Mouse (Mus musculus) kidney, postnatal 10 days (tissue): Measurements from ENCODE around the gene Ntm.
A peak's percentile ranks its signal among the peaks of the same experiment; 100 is the strongest.

Experiments used
- DNase-seq: peaks from one replicate; pipeline ENCODE4 v3.0.0; 2021; ENCODE audit warnings: mixed read lengths

Ntm gene

DNA sequence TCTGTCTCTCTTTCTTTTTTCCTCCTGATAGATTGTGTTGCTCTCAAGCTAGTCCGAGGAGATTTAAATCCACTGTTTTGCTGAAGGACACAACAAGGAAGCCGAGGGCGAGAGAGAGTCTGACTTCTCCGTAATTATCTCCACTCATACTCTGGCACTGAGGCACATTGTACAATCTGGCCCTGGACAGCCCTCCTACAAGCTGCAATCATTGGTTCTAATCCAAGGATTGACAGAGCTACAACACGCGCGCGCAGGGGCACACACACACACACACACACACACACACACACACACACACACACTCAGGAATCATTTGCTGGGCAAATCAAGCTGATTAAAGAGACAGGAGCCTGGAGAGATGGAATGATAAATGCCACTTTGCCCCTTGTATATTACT lies at the start of gene Ntm:
Ntm (minus strand) TSS at position 164 of the 400 bp plus-strand sequence.
- DNase-seq: peak; percentile 10

DNA sequence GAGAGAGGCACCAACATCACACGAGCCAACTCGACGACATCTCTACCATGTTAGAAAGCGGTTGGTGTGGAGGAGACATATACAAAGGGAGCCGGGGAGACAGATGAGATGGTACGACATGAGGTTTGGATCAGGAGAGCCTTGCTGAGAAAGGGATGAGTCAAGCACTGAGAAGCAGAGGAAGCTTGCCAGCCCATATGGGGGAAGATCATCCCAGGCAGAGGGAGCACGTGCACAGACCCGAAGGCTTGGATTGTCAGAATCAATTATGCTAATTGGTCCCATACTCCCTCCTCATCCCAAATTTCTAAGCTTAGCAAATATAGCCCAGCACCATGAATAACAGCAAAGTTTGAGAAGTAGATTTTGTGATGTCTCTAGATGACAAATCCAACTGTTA lies 42.8 kb upstream of the Ntm start:
- no peak for DNase-seq

DNA sequence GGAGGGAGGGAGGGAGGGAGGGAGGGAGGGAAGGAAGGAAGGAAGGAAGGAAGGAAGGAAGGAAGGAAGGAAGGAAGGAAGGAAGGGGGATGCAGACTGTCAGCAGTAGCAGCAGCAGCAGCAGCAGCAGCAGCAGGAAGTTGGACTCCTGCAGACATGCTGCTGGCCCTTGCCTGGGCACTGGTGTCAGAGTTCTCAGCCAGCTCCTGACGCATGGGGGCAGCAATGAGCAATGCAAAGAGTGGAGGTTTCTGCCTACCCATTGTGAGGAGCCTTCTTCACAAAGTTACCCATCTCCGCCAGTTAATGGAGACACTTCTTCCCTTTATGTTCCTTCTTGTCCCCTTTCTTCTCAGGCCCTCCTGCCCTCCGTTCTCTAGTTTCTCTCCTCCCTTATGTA lies 40.7 kb upstream of the Ntm start:
- peak; percentile 86 for DNase-seq

DNA sequence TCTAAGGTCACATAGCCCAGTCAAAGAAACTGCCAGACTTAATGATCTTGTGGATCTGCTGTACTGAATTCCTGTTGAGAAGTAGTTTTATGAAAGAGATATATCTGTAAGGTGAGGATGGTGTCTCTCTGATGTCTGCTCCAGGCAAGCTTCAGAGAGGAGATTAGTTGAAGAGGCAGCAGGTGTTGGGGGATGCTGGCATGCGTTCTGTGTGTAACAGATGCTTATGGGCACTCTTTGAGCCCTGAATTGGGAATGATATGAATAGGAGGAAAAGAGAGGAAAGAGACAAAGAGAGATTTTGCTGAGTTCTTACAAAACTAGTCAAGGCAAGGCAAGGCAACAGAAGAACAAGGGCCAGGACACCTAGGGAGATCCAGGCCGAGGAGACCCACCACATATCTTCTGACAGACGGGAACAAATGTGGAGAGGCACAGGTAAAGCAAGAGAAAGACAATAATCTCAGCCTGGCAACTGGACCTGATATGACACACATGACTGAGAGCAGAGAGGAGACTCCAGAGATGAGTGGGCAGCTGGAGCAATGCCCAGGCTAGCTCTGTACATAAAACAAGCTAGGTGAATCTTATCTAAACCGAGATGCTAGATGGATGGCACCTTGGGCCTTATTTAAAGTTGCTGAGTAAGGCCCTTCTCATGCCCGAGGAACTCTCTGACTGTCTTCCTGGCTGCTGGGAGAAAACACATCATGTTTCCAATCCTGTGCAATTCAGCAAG lies 18.4 kb upstream of the Ntm start:
- DNase-seq: no peak

DNA sequence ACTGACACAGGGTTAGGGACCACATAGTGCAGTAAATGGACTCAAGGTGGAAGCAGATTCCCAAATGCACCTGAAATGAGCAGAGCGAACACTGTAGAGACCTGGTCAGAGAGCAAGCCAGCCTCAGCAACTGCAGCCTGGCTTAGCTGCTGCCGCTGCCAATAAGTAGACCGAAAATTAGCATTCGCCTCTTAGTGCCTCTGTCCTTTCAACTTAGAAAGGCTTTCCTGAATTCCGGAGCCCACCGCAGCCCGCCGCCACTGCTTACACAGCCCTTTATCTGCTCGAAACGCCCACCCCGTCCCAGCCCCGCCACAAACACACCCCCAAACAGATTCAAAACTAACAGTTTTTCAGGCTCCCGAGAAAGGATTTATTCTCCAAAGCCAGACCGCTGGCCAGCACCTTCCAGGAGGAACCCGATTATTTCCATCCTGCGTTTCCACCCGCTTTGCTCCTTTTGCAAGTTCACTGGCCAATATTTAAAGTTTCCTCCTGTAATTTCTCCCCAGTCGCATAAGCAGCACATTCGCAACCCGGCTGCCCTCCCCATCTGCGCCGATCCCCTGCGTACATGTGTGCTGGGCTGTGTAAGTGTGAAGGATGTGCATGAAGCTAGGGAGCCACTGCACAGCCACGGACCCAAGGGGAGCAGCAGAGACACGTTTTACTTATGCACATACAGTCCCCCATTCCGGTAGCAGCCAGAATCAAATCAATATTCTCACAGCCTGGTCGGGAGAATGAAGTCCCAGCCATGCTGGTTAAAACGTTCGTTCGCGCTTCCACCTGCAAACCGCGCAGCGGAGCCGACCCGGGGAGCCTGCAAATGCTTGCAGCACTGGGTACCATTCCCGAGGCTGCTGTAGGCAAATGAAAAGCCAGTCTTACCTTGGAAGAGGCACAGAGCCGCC lies 730 bp downstream of the Ntm start:
- DNase-seq: peak; percentile 9

DNA sequence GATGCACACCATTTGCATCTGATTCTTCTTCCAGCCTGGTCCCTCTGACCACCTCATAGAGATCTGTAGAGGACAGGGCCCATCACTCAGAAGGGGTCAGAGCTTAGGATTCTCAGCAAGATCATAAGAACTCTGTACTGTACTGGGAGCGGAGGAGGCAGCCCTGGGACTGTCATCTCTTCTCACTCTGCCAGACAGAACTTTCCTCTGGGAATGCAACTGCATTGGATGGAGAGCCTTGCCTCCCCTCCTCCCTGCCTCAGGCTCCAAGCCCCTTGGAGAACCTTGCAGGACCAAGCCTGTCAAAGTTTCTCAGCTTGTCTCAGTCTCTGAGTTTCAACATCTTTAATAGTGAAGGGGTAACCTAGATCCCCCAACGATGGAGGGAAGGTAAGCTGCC lies 1.4 kb downstream of the Ntm start:
- DNase-seq: no peak

DNA sequence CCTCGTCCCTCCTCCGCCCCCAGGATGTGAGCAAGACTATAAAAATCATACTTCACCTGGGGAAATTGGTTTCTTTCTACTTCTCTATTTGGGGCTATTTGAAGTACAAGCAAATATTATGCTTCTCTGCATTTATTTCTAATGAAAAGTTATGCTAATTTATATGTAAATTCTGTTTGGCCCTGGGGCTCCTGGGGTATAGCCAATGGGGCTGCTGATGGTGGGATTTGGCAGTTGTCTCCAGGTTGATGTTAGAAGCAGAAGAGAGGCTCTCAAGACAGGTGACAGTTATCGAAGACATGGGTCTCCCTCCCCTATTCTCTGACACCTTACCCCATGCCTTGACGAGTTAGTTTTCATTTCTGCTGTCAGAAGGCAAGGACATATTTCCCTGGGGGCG lies 2.2 kb downstream of the Ntm start:
- no peak for DNase-seq

- no peak for DNase-seq
Measured at GRCm38 (mm10) chr9:29960236-29960635, 2.7 kb downstream of the Ntm start.

- no peak for DNase-seq
Measured at GRCm38 (mm10) chr9:29956936-29957335, 6.0 kb downstream of the Ntm start.

DNA sequence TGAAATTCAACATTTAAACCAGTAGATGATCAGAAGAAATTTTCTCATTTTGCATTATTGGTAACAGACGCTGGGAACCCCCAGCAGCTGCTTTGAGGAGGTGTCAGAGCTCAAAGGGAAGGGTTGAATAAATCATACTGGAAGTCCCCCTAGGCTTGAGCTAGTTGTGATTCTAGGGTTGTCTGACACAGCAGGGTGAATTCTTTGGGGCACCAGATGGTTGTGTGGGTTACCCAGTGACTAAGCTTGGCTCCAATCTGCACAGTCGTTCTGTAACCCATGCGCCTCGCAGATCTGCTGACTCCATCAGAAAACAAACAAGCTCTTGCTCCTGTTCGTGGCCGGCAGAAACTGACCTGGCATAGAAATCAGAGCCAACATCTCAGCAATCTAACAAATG lies 8.9 kb downstream of the Ntm start:
- no peak for DNase-seq

GRCm38 (mm10) chr9:29949041-29949440 lies 13.9 kb downstream of the Ntm start:
- DNase-seq: no peak

DNA sequence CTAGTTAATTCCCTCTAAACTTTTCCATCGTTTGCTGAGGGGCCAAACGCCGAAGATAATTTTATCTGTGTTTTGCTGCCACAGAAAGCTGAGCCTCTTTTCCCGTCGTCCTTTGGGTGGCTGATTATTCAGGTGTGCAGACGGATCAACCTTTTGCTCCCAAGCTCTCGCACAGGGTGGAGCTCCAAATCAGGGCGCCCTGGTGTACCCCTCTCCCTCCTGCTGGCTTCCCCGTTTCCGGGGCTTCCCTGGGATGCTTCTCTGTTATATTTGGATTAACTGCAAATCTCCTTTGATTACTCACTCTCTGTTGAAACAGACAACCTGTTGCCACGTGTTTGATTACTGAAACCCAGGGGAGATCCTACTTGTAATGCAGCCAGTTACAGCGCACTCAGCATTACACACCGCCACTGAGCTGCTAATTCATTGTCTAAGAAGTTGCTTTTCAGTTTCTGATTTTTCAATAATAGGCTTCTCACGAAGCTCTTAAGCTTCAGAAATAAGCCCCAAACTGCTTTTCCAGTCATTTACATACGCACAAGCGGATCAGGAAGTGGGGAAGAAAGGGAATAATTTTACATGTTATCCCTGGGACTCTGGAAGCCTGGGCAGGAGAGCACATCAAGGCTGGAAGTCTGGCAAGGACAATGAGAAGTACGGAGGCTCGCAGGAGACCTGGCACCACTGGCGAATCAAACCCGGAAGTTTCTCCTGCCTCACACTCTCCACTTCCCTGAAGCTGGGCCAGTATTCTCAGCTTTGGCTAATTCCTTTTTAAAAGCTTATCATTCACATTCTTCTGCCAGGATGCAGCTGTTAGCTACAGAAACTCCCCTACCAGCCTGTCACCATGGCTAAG lies 19.5 kb downstream of the Ntm start:
- peak; percentile 11 for DNase-seq

DNA sequence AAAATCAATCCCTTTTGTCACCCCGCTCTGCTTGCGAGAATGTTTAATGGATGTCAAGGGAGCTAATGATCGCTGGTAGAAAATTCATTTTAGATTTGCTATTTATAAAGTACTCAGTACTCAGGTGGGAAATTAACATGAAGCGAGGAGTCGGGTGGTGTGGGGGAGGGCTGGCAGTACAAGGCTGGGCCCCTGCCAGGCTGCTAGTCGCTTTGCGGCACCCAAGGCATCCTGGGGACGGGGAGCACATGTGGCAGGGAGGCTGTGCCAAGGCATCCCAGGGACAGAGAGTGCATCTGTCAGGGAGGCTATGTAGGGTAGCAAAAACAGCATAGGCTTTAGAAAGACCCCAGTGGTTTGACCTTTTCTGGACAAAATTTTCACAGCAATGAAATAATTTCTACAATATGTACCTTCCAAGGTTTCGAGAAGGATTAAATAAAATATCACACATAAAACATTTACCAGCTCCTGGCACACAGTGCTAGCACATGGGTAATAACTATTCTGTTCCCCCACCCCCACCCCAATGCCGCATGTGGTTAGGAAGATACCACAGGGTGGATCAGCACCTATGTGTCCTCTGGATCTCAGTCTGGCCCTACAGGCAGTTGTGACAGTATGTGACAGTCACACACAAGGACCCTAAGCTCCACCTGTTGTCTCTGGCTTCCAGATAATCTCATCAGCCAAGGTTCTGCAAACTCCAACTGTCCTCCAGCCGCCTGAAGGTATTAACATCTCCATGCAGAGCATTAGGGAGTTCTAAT lies 20.6 kb downstream of the Ntm start:
- peak; percentile 11 for DNase-seq

- DNase-seq: no peak
Measured at GRCm38 (mm10) chr9:29939517-29940034, 23.4 kb downstream of the Ntm start.

- no peak for DNase-seq
Measured at GRCm38 (mm10) chr9:29928796-29929195, 34.1 kb downstream of the Ntm start.

GRCm38 (mm10) chr9:29925382-29925781 lies 37.6 kb downstream of the Ntm start:
- no peak for DNase-seq

- DNase-seq: no peak
Measured at GRCm38 (mm10) chr9:29898406-29899054, 64.4 kb downstream of the Ntm start.

- DNase-seq: no peak
Measured at GRCm38 (mm10) chr9:29897448-29897847, 65.5 kb downstream of the Ntm start.

GRCm38 (mm10) chr9:29892792-29893191 lies 70.1 kb downstream of the Ntm start:
- no peak for DNase-seq

DNA sequence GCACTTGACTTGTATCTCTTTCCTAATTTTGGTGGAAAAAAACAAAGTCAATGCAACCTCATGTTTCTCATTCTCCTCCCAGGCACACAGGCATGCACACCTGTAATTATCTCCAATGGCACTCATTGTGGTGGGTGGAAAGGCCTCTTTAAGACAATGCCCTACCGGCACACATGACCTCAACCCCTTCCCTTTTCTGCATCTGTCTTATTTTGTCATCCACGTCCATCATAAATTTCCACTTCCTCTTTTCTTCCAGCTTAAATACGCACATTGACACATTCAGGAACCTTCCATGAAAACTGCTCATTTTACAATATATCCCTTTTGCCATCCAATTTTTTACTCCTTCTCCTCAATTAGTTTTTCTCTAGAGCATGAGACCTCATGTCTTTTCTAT lies 74.2 kb downstream of the Ntm start:
- DNase-seq: no peak

DNA sequence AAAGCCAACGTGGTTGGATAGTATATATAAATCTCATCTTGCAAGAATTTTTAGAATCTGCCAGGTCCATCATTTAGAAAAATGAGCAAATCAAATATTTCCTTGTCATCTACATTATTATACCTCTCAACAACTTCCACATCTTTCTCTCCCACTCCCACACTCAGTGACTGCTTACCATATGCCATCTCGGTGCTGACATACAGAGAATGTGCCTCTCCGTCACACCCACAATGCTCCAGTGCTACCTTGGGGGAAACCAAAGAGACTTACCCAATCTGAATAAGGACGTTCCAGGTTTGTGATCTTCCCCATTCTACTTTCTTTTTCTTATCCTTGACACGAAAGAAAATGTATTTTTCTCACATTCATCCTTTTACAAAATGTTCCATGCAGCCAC lies 75.0 kb downstream of the Ntm start:
- no peak for DNase-seq

DNA sequence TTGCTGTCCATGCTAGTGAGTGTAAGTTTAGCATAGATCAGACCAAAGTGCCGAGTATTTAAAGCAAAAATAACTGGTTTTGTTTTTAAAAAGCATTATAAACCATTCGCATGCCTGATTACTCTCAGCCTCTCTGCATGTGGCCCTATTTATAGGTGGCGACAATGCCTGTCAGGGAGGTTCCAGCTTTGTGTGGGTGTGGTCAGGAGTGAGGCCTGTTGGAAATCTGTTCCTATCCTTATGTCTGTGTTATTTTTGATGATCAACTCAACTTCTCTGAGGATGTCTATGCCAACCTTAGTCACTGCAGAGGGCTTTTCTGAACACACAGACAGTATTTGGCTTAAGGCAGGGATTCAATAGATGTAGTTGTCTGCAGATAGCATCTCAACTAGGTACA lies 78.9 kb downstream of the Ntm start:
- no peak for DNase-seq
